Mouse (Mus musculus): ENCODE data around the gene Snx7.

The Snx7 gene

GRCm38 (mm10) chr3:117868637-117869323 lies at the start of gene Snx7:
Gene Snx7, minus strand, starts transcription at chr3:117868936.
- peak; percentile 57 for DNase-seq

- DNase-seq: no peak
Observed at GRCm38 (mm10) chr3:117915420-117915819, 46.7 kb upstream of the Snx7 start.

GRCm38 (mm10) chr3:117893736-117894135 lies 25.0 kb upstream of the Snx7 start:
- DNase-seq: no peak

- no peak for DNase-seq
Observed at GRCm38 (mm10) chr3:117875450-117875849, 6.7 kb upstream of the Snx7 start.

- DNase-seq: no peak
Observed at GRCm38 (mm10) chr3:117873209-117873863, 4.6 kb upstream of the Snx7 start.

- DNase-seq: no peak
Observed at GRCm38 (mm10) chr3:117869324-117869715, 584 bp upstream of the Snx7 start.

- DNase-seq: no peak
Observed at GRCm38 (mm10) chr3:117868091-117868490, 645 bp downstream of the Snx7 start.

GRCm38 (mm10) chr3:117866696-117867407 lies 1.9 kb downstream of the Snx7 start:
- no peak for DNase-seq

GRCm38 (mm10) chr3:117865621-117866020 lies 3.1 kb downstream of the Snx7 start:
- DNase-seq: no peak

- no peak for DNase-seq
Observed at GRCm38 (mm10) chr3:117862951-117863350, 5.8 kb downstream of the Snx7 start.

GRCm38 (mm10) chr3:117861977-117862434 lies 6.7 kb downstream of the Snx7 start:
- DNase-seq: no peak

- no peak for DNase-seq
Observed at GRCm38 (mm10) chr3:117858996-117859395, 9.7 kb downstream of the Snx7 start.

- no peak for DNase-seq
Observed at GRCm38 (mm10) chr3:117853729-117854128, 15.0 kb downstream of the Snx7 start.

GRCm38 (mm10) chr3:117852054-117852361 lies 16.7 kb downstream of the Snx7 start:
- DNase-seq: no peak

GRCm38 (mm10) chr3:117851278-117852053 lies 17.3 kb downstream of the Snx7 start:
- DNase-seq: no peak

- no peak for DNase-seq
Observed at GRCm38 (mm10) chr3:117848866-117849265, 19.9 kb downstream of the Snx7 start.

- no peak for DNase-seq
Observed at GRCm38 (mm10) chr3:117842658-117843057, 26.1 kb downstream of the Snx7 start.

GRCm38 (mm10) chr3:117839867-117840545 lies 28.7 kb downstream of the Snx7 start:
- DNase-seq: no peak

GRCm38 (mm10) chr3:117838020-117838419 lies 30.7 kb downstream of the Snx7 start:
- DNase-seq: no peak

GRCm38 (mm10) chr3:117826486-117827200 lies 42.1 kb downstream of the Snx7 start:
- DNase-seq: peak; percentile 4

- no peak for DNase-seq
Observed at GRCm38 (mm10) chr3:117823218-117823617, 45.5 kb downstream of the Snx7 start.

- DNase-seq: no peak
Observed at GRCm38 (mm10) chr3:117817635-117818034, 51.1 kb downstream of the Snx7 start.
